Mouse (Mus musculus): ENCODE results near the gene Dnajc6. TPM values are rescaled to one million over a fixed set of nuclear protein-coding genes. Genes with fewer than 3 reads are reported as not detected.

Dnajc6 gene
- polyA plus RNA-seq, 1 experiment: 0.02 TPM

- no peaks in the 10 kb centered on the region for H3K36me3 ChIP-seq (replicated peaks; ENCODE audit: low read length)
- H3K4me3 ChIP-seq (replicated peaks): no peak overlapping the region
- TF ChIP-seq FLI1 (IDR thresholded peaks at IDR 0.05; ENCODE audit: low read length): no peak
- no peak for TF ChIP-seq GATA1 (IDR thresholded peaks at IDR 0.05; ENCODE audit: borderline replicate concordance, low read length)
- H3K9me3 ChIP-seq: peaks cover 9% of the 10 kb centered on the region; the same call in 1 of the 2 replicates
- H3K4me1 ChIP-seq: peaks cover 21% of the 10 kb centered on the region
- H3K27me3 ChIP-seq (replicated peaks): peaks cover 5% of the 10 kb centered on the region
Observed at GRCm38 (mm10) chr4:101511768-101512521, 15.5 kb downstream of the Dnajc6 start.

GRCm38 (mm10) chr4:101513251-101513650 is 16.8 kb downstream of the Dnajc6 start:
- peaks cover 16% of the 10 kb centered on the region for H3K4me1 ChIP-seq
- H3K4me3 ChIP-seq (replicated peaks): no peak overlapping the region
- no peaks in the 10 kb centered on the region for H3K36me3 ChIP-seq (replicated peaks; ENCODE audit: low read length)
- H3K27me3 ChIP-seq (replicated peaks): peaks cover 2% of the 10 kb centered on the region
- H3K9me3 ChIP-seq: no peaks in the 10 kb centered on the region
- no peak for TF ChIP-seq FLI1 (IDR thresholded peaks at IDR 0.05; ENCODE audit: low read length)
- TF ChIP-seq GATA1 (IDR thresholded peaks at IDR 0.05; ENCODE audit: borderline replicate concordance, low read length): no peak

GRCm38 (mm10) chr4:101515853-101516252 is 19.4 kb downstream of the Dnajc6 start:
- Histone ChIP-seq H3K9me3 (no peaks in the 10 kb centered on the region), H3K27me3 (replicated peaks) (no peaks in the 10 kb centered on the region), H3K4me3 (replicated peaks) (no peak overlapping the region), H3K36me3 (replicated peaks; ENCODE audit: low read length) (no peaks in the 10 kb centered on the region), H3K4me1 (peaks cover 4% of the 10 kb centered on the region)
- no peak for TF ChIP-seq FLI1 (IDR thresholded peaks at IDR 0.05; ENCODE audit: low read length)
- TF ChIP-seq GATA1 (IDR thresholded peaks at IDR 0.05; ENCODE audit: borderline replicate concordance, low read length): no peak

GRCm38 (mm10) chr4:101516434-101517168 is 20.2 kb downstream of the Dnajc6 start:
- no peak overlapping the region for H3K4me3 ChIP-seq (replicated peaks)
- H3K9me3 ChIP-seq: no peaks in the 10 kb centered on the region
- no peaks in the 10 kb centered on the region for H3K27me3 ChIP-seq (replicated peaks)
- no peaks in the 10 kb centered on the region for H3K36me3 ChIP-seq (replicated peaks; ENCODE audit: low read length)
- H3K4me1 ChIP-seq: no peaks in the 10 kb centered on the region
- no peak for TF ChIP-seq FLI1 (IDR thresholded peaks at IDR 0.05; ENCODE audit: low read length)
- TF ChIP-seq GATA1 (IDR thresholded peaks at IDR 0.05; ENCODE audit: borderline replicate concordance, low read length): no peak

GRCm38 (mm10) chr4:101531901-101532300 is 35.5 kb downstream of the Dnajc6 start:
- Histone ChIP-seq H3K27me3 (replicated peaks) (no peaks in the 10 kb centered on the region), H3K36me3 (replicated peaks; ENCODE audit: low read length) (no peaks in the 10 kb centered on the region), H3K9me3 (no peaks in the 10 kb centered on the region), H3K4me3 (replicated peaks) (no peak overlapping the region), H3K4me1 (no peaks in the 10 kb centered on the region)
- no peak for TF ChIP-seq GATA1 (IDR thresholded peaks at IDR 0.05; ENCODE audit: borderline replicate concordance, low read length)
- TF ChIP-seq FLI1 (IDR thresholded peaks at IDR 0.05; ENCODE audit: low read length): no peak

- Histone ChIP-seq H3K4me3 (replicated peaks) (no peak overlapping the region), H3K27me3 (replicated peaks) (no peaks in the 10 kb centered on the region), H3K4me1 (no peaks in the 10 kb centered on the region), H3K9me3 (peaks cover 13% of the 10 kb centered on the region), H3K36me3 (replicated peaks; ENCODE audit: low read length) (no peaks in the 10 kb centered on the region)
- no peak for TF ChIP-seq FLI1 (IDR thresholded peaks at IDR 0.05; ENCODE audit: low read length)
Observed at GRCm38 (mm10) chr4:101540516-101540915, 44.1 kb downstream of the Dnajc6 start.

GRCm38 (mm10) chr4:101549958-101550591 is 53.6 kb downstream of the Dnajc6 start:
- Histone ChIP-seq H3K27me3 (replicated peaks) (peaks cover 29% of the 10 kb centered on the region), H3K4me3 (replicated peaks) (peak overlapping the region; percentile 78), H3K9me3 (no peaks in the 10 kb centered on the region), H3K4me1 (peaks cover 12% of the 10 kb centered on the region), H3K36me3 (replicated peaks; ENCODE audit: low read length) (no peaks in the 10 kb centered on the region)
- no peak for TF ChIP-seq GATA1 (IDR thresholded peaks at IDR 0.05; ENCODE audit: borderline replicate concordance, low read length)
- TF ChIP-seq FLI1 (IDR thresholded peaks at IDR 0.05; ENCODE audit: low read length): no peak

GRCm38 (mm10) chr4:101550671-101551161 is 54.3 kb downstream of the Dnajc6 start:
- Histone ChIP-seq H3K4me1 (peaks cover 12% of the 10 kb centered on the region), H3K9me3 (no peaks in the 10 kb centered on the region), H3K4me3 (replicated peaks) (peak overlapping the region; percentile 78), H3K36me3 (replicated peaks; ENCODE audit: low read length) (no peaks in the 10 kb centered on the region), H3K27me3 (replicated peaks) (peaks cover 29% of the 10 kb centered on the region)
- no peak for TF ChIP-seq FLI1 (IDR thresholded peaks at IDR 0.05; ENCODE audit: low read length)
- no peak for TF ChIP-seq GATA1 (IDR thresholded peaks at IDR 0.05; ENCODE audit: borderline replicate concordance, low read length)

- TF ChIP-seq FLI1 (IDR thresholded peaks at IDR 0.05; ENCODE audit: low read length) (no peak), GATA1 (IDR thresholded peaks at IDR 0.05; ENCODE audit: borderline replicate concordance, low read length) (no peak)
- H3K9me3 ChIP-seq: no peaks in the 10 kb centered on the region
- no peak overlapping the region for H3K4me3 ChIP-seq (replicated peaks)
- H3K27me3 ChIP-seq (replicated peaks): peaks cover 29% of the 10 kb centered on the region
- H3K4me1 ChIP-seq: peaks cover 12% of the 10 kb centered on the region
- no peaks in the 10 kb centered on the region for H3K36me3 ChIP-seq (replicated peaks; ENCODE audit: low read length)
Observed at GRCm38 (mm10) chr4:101551425-101551824, 55.0 kb downstream of the Dnajc6 start.

Measured in megakaryocyte, embryonic 14.5 days (primary cell).